Mouse (Mus musculus): ENCODE results near the gene Dlg5. TPM values are rescaled to one million over a fixed set of nuclear protein-coding genes. Genes with fewer than 3 reads are reported as not detected.

Dlg5 gene
- polyA plus RNA-seq, 1 experiment from 2014 or later: 12.3 TPM

- Histone ChIP-seq H3K27me3 (ENCODE audit: control insufficient read depth, insufficient read depth, low read length) (no peaks in the 10 kb centered on the region), H3K4me1 (ENCODE audit: control insufficient read depth, insufficient read depth, low read length) (peaks cover 8% of the 10 kb centered on the region), H3K4me3 (replicated peaks; ENCODE audit: low read length) (no peak overlapping the region), H3K36me3 (ENCODE audit: control insufficient read depth, insufficient read depth, low read length) (no peaks in the 10 kb centered on the region), H3K9me3 (replicated peaks; ENCODE audit: control insufficient read depth, low read length) (no peaks in the 10 kb centered on the region), H3K9ac (ENCODE audit: low read length) (no peak overlapping the region), H3K4me2 (ENCODE audit: low read depth, low read length) (no peak overlapping the region), H3K27ac (ENCODE audit: low read length) (no peak overlapping the region)
- 65% methylated on average over 7 of the region's 7 CpGs for WGBS
- no peak for ATAC-seq (ENCODE audit: insufficient read depth, low FRiP score)
Observed at GRCm38 (mm10) chr14:24189598-24189997, 56.1 kb downstream of the Dlg5 start.

GRCm38 (mm10) chr14:24185514-24185913 lies 60.2 kb downstream of the Dlg5 start:
- no peaks in the 10 kb centered on the region for H3K36me3 ChIP-seq (ENCODE audit: control insufficient read depth, insufficient read depth, low read length)
- H3K9me3 ChIP-seq (replicated peaks; ENCODE audit: control insufficient read depth, low read length): no peaks in the 10 kb centered on the region
- H3K9ac ChIP-seq (ENCODE audit: low read length): no peak overlapping the region; the same call in 1 of the 2 replicates
- peaks cover 11% of the 10 kb centered on the region; the same call in 1 of the 2 replicates for H3K4me1 ChIP-seq (ENCODE audit: control insufficient read depth, insufficient read depth, low read length)
- WGBS: 30% methylated on average over 4 of the region's 4 CpGs
- peak overlapping the region; percentile 65; the same call in 1 of the 2 replicates for H3K27ac ChIP-seq (ENCODE audit: low read length)
- no peak overlapping the region for H3K4me3 ChIP-seq (replicated peaks; ENCODE audit: low read length)
- peak; percentile 85 for ATAC-seq (ENCODE audit: insufficient read depth, low FRiP score)
- no peak overlapping the region for H3K4me2 ChIP-seq (ENCODE audit: low read depth, low read length)
- H3K27me3 ChIP-seq (ENCODE audit: control insufficient read depth, insufficient read depth, low read length): no peaks in the 10 kb centered on the region

GRCm38 (mm10) chr14:24182955-24183354 lies 62.8 kb downstream of the Dlg5 start:
- peak; percentile 34; the same call in 1 of the 2 replicates for ATAC-seq (ENCODE audit: insufficient read depth, low FRiP score)
- no peaks in the 10 kb centered on the region for H3K9me3 ChIP-seq (replicated peaks; ENCODE audit: control insufficient read depth, low read length)
- no peaks in the 10 kb centered on the region for H3K27me3 ChIP-seq (ENCODE audit: control insufficient read depth, insufficient read depth, low read length)
- 71% methylated on average over 3 of the region's 3 CpGs for WGBS
- peaks cover 11% of the 10 kb centered on the region; the same call in 1 of the 2 replicates for H3K4me1 ChIP-seq (ENCODE audit: control insufficient read depth, insufficient read depth, low read length)
- no peaks in the 10 kb centered on the region; the same call in 1 of the 2 replicates for H3K36me3 ChIP-seq (ENCODE audit: control insufficient read depth, insufficient read depth, low read length)
- no peak overlapping the region for H3K9ac ChIP-seq (ENCODE audit: low read length)
- no peak overlapping the region for H3K4me3 ChIP-seq (replicated peaks; ENCODE audit: low read length)
- no peak overlapping the region for H3K4me2 ChIP-seq (ENCODE audit: low read depth, low read length)
- H3K27ac ChIP-seq (ENCODE audit: low read length): peak overlapping the region; percentile 44

GRCm38 (mm10) chr14:24181811-24182506 lies 63.8 kb downstream of the Dlg5 start:
- H3K27ac ChIP-seq (ENCODE audit: low read length): no peak overlapping the region
- H3K9ac ChIP-seq (ENCODE audit: low read length): no peak overlapping the region
- H3K4me1 ChIP-seq (ENCODE audit: control insufficient read depth, insufficient read depth, low read length): peaks cover 11% of the 10 kb centered on the region; the same call in 1 of the 2 replicates
- H3K4me3 ChIP-seq (replicated peaks; ENCODE audit: low read length): no peak overlapping the region
- H3K4me2 ChIP-seq (ENCODE audit: low read depth, low read length): no peak overlapping the region
- H3K36me3 ChIP-seq (ENCODE audit: control insufficient read depth, insufficient read depth, low read length): no peaks in the 10 kb centered on the region; the same call in 1 of the 2 replicates
- 30% methylated on average over 10 of the region's 10 CpGs for WGBS
- no peaks in the 10 kb centered on the region for H3K27me3 ChIP-seq (ENCODE audit: control insufficient read depth, insufficient read depth, low read length)
- no peak; the same call in 1 of the 2 replicates for ATAC-seq (ENCODE audit: insufficient read depth, low FRiP score)
- H3K9me3 ChIP-seq (replicated peaks; ENCODE audit: control insufficient read depth, low read length): no peaks in the 10 kb centered on the region

- Histone ChIP-seq H3K36me3 (ENCODE audit: control insufficient read depth, insufficient read depth, low read length) (no peaks in the 10 kb centered on the region; the same call in 1 of the 2 replicates), H3K4me3 (replicated peaks; ENCODE audit: low read length) (no peak overlapping the region), H3K4me1 (ENCODE audit: control insufficient read depth, insufficient read depth, low read length) (0 out of 2 replicates have a peak, but pooled peaks cover 3% of the 10 kb centered on the region), H3K4me2 (ENCODE audit: low read depth, low read length) (no peak overlapping the region), H3K27me3 (ENCODE audit: control insufficient read depth, insufficient read depth, low read length) (no peaks in the 10 kb centered on the region), H3K9me3 (replicated peaks; ENCODE audit: control insufficient read depth, low read length) (no peaks in the 10 kb centered on the region), H3K9ac (ENCODE audit: low read length) (no peak overlapping the region), H3K27ac (ENCODE audit: low read length) (no peak overlapping the region)
- WGBS: 71% methylated on average over 6 of the region's 6 CpGs
- no peak for ATAC-seq (ENCODE audit: insufficient read depth, low FRiP score)
Observed at GRCm38 (mm10) chr14:24179466-24179991, 66.2 kb downstream of the Dlg5 start.

- H3K4me3 ChIP-seq (replicated peaks; ENCODE audit: low read length): no peak overlapping the region
- no peaks in the 10 kb centered on the region; the same call in 1 of the 2 replicates for H3K36me3 ChIP-seq (ENCODE audit: control insufficient read depth, insufficient read depth, low read length)
- no peak overlapping the region for H3K9ac ChIP-seq (ENCODE audit: low read length)
- no peak for ATAC-seq (ENCODE audit: insufficient read depth, low FRiP score)
- no peaks in the 10 kb centered on the region for H3K9me3 ChIP-seq (replicated peaks; ENCODE audit: control insufficient read depth, low read length)
- H3K4me2 ChIP-seq (ENCODE audit: low read depth, low read length): no peak overlapping the region
- WGBS: 83% methylated on average over 10 of the region's 10 CpGs
- H3K27ac ChIP-seq (ENCODE audit: low read length): no peak overlapping the region
- no peaks in the 10 kb centered on the region for H3K27me3 ChIP-seq (ENCODE audit: control insufficient read depth, insufficient read depth, low read length)
- H3K4me1 ChIP-seq (ENCODE audit: control insufficient read depth, insufficient read depth, low read length): no peaks in the 10 kb centered on the region
Observed at GRCm38 (mm10) chr14:24176609-24177008, 69.1 kb downstream of the Dlg5 start.

GRCm38 (mm10) chr14:24173326-24173725 lies 72.4 kb downstream of the Dlg5 start:
- Histone ChIP-seq H3K4me1 (ENCODE audit: control insufficient read depth, insufficient read depth, low read length) (no peaks in the 10 kb centered on the region), H3K9ac (ENCODE audit: low read length) (no peak overlapping the region), H3K4me3 (replicated peaks; ENCODE audit: low read length) (no peak overlapping the region), H3K27ac (ENCODE audit: low read length) (no peak overlapping the region), H3K4me2 (ENCODE audit: low read depth, low read length) (no peak overlapping the region), H3K9me3 (replicated peaks; ENCODE audit: control insufficient read depth, low read length) (no peaks in the 10 kb centered on the region), H3K27me3 (ENCODE audit: control insufficient read depth, insufficient read depth, low read length) (no peaks in the 10 kb centered on the region), H3K36me3 (ENCODE audit: control insufficient read depth, insufficient read depth, low read length) (peaks cover 13% of the 10 kb centered on the region; the same call in 1 of the 2 replicates)
- 86% methylated on average over 6 of the region's 6 CpGs for WGBS
- no peak for ATAC-seq (ENCODE audit: insufficient read depth, low FRiP score)

GRCm38 (mm10) chr14:24171639-24172311 lies 73.9 kb downstream of the Dlg5 start:
- Histone ChIP-seq H3K36me3 (ENCODE audit: control insufficient read depth, insufficient read depth, low read length) (peaks cover 13% of the 10 kb centered on the region; the same call in 1 of the 2 replicates), H3K9ac (ENCODE audit: low read length) (no peak overlapping the region), H3K27ac (ENCODE audit: low read length) (no peak overlapping the region), H3K4me2 (ENCODE audit: low read depth, low read length) (no peak overlapping the region), H3K4me3 (replicated peaks; ENCODE audit: low read length) (no peak overlapping the region), H3K4me1 (ENCODE audit: control insufficient read depth, insufficient read depth, low read length) (no peaks in the 10 kb centered on the region), H3K27me3 (ENCODE audit: control insufficient read depth, insufficient read depth, low read length) (no peaks in the 10 kb centered on the region), H3K9me3 (replicated peaks; ENCODE audit: control insufficient read depth, low read length) (no peaks in the 10 kb centered on the region)
- no peak for ATAC-seq (ENCODE audit: insufficient read depth, low FRiP score)
- WGBS: 76% methylated on average over 13 of the region's 13 CpGs

- Histone ChIP-seq H3K36me3 (ENCODE audit: control insufficient read depth, insufficient read depth, low read length) (peaks cover 32% of the 10 kb centered on the region), H3K27me3 (ENCODE audit: control insufficient read depth, insufficient read depth, low read length) (no peaks in the 10 kb centered on the region), H3K4me2 (ENCODE audit: low read depth, low read length) (no peak overlapping the region), H3K9me3 (replicated peaks; ENCODE audit: control insufficient read depth, low read length) (no peaks in the 10 kb centered on the region), H3K9ac (ENCODE audit: low read length) (no peak overlapping the region), H3K4me3 (replicated peaks; ENCODE audit: low read length) (no peak overlapping the region), H3K27ac (ENCODE audit: low read length) (no peak overlapping the region), H3K4me1 (ENCODE audit: control insufficient read depth, insufficient read depth, low read length) (0 out of 2 replicates have a peak, but pooled peaks cover 3% of the 10 kb centered on the region)
- no peak for ATAC-seq (ENCODE audit: insufficient read depth, low FRiP score)
- WGBS: 93% methylated on average over 8 of the region's 8 CpGs
Observed at GRCm38 (mm10) chr14:24166046-24166445, 79.7 kb downstream of the Dlg5 start.

All from stomach, embryonic 16.5 days (tissue).